Comparison of ENCODE assay signal across 17 mouse cellular contexts in genomic region chr4:82433926-82434705, GRCm38 (mm10).
DNase-seq lines count a peak whose midpoint lies in the region; ATAC-seq and TF ChIP-seq lines count a peak whose summit lies in the region.
"Had no signal": no experiment of that assay in that cellular context is flagged by ENCODE, and none has a peak within 500 bp of the region (broad histone marks: within the 10 kb centered on the region; RNA-seq: fewer than 3 reads in every experiment).

No protein-coding gene starts in this region.

- TF ChIP-seq CTCF in lung, adult 2 months (IDR thresholded peaks at IDR 0.05; ENCODE audit: insufficient read depth, low read length): no peak

- H3K36me3 ChIP-seq in kidney, embryonic 15.5 days: no peaks in the 10 kb centered on the region
- H3K36me3 ChIP-seq: embryonic facial prominence, embryonic 15.5 days; G1E; midbrain, embryonic 12.5 days had no signal

- no peaks in the 10 kb centered on the region for H3K9me3 ChIP-seq in kidney, embryonic 15.5 days (replicated peaks)
- H3K9me3 ChIP-seq: embryonic facial prominence, embryonic 15.5 days; midbrain, embryonic 12.5 days had no signal

- H3K27ac ChIP-seq in kidney, embryonic 15.5 days: peak overlapping the region; percentile 15; the same call in 1 of the 2 replicates
- H3K27ac ChIP-seq: embryonic facial prominence, embryonic 15.5 days; macrophage; midbrain, embryonic 12.5 days had no signal

- no peak overlapping the region for H3K4me2 ChIP-seq in kidney, embryonic 15.5 days
- H3K4me2 ChIP-seq: embryonic facial prominence, embryonic 15.5 days; midbrain, embryonic 12.5 days had no signal

- no peak overlapping the region for H3K4me3 ChIP-seq in kidney, embryonic 15.5 days (replicated peaks)
- H3K4me3 ChIP-seq in lung, adult 2 months (replicated peaks; ENCODE audit: extremely low read depth, low read depth, low read length): peak overlapping the region; percentile 24
- H3K4me3 ChIP-seq: embryonic facial prominence, embryonic 15.5 days; midbrain, embryonic 12.5 days had no signal

- 54% methylated on average over 13 of the region's 13 CpGs for WGBS in kidney, embryonic 15.5 days
- WGBS in lung, adult 2 months: 30% methylated on average over 13 of the region's 13 CpGs

- no peak for TF ChIP-seq POLR2A in lung, adult 2 months (IDR thresholded peaks at IDR 0.05; ENCODE audit: borderline replicate concordance, extremely low read depth, low read depth, low read length)

- H3K27me3 ChIP-seq in kidney, embryonic 15.5 days: no peaks in the 10 kb centered on the region
- H3K27me3 ChIP-seq: embryonic facial prominence, embryonic 15.5 days; midbrain, embryonic 12.5 days had no signal

- ATAC-seq in kidney, embryonic 15.5 days (replicated peaks; ENCODE audit: low FRiP score): no peak
- ATAC-seq: hindbrain, embryonic 16.5 days had no signal

- peak; percentile 92 for DNase-seq in heart, adult 11 months
- no peak for DNase-seq in heart, postnatal 4 days
- no peak for DNase-seq in kidney, adult 18-20 months
- DNase-seq in lung, adult 2 months: no peak
- peak; percentile 24 for DNase-seq in lung, postnatal 14 days
- no peak for DNase-seq in B cell, adult 2 months
- no peak for DNase-seq in layer of hippocampus, adult 9-10 months (ENCODE audit: low spot score)
- DNase-seq: adrenal gland, adult 2 months; cerebellum, adult 18-20 months; kidney, adult 8-10 months; thymus, postnatal 25 days had no signal

- H3K4me1 ChIP-seq in kidney, embryonic 15.5 days: peaks cover 36% of the 10 kb centered on the region
- H3K4me1 ChIP-seq in lung, adult 2 months (ENCODE audit: control insufficient read depth, insufficient read depth, low read length): peaks cover 33% of the 10 kb centered on the region

- no peak overlapping the region for H3K9ac ChIP-seq in kidney, embryonic 15.5 days
- H3K9ac ChIP-seq: embryonic facial prominence, embryonic 15.5 days; midbrain, embryonic 12.5 days had no signal

Comparison
In these comparisons a context has a peak if more than half of its experiments do, and no peak if none do; other contexts are left out.
1. DNase-seq: peak in heart, adult 11 months (single experiment) and lung, postnatal 14 days (single experiment); none in heart, postnatal 4 days (single experiment), kidney, adult 18-20 months (single experiment), lung, adult 2 months (single experiment), B cell, adult 2 months (0 of 2) and layer of hippocampus, adult 9-10 months (single experiment).